Mouse (Mus musculus) cerebellum, postnatal 25 days (tissue): Measurements from ENCODE around the gene Bpgm.

Experiments
- DNase-seq, 2 experiments: peaks; one replicate each; pipeline ENCODE4 v3.0.0; 2021; ENCODE audit warnings: mixed read lengths in 2 of 2

Gene Bpgm

GRCm38 (mm10) chr6:34486071-34486626 is 10.1 kb downstream of the Bpgm start:
- peak in 1 of 2 experiments; percentile 28 for DNase-seq

GRCm38 (mm10) chr6:34493327-34494095 is 17.5 kb downstream of the Bpgm start:
- no peak for DNase-seq

- DNase-seq, result no peak
These were observed 19.1 kb downstream of the Bpgm start for GRCm38 (mm10) chr6:34495140-34495551.

- no peak for DNase-seq
These were observed 22.1 kb downstream of the Bpgm start for GRCm38 (mm10) chr6:34497991-34498625.

GRCm38 (mm10) chr6:34502291-34502690 is 26.3 kb downstream of the Bpgm start:
- DNase-seq, result no peak

GRCm38 (mm10) chr6:34505957-34506356 is 29.9 kb downstream of the Bpgm start:
- DNase-seq, result no peak

- no peak for DNase-seq
These were observed 31.6 kb downstream of the Bpgm start for GRCm38 (mm10) chr6:34507581-34507980.

- DNase-seq, result no peak
These were observed 32.0 kb downstream of the Bpgm start for GRCm38 (mm10) chr6:34508016-34508415.

GRCm38 (mm10) chr6:34510277-34510676 is 34.3 kb downstream of the Bpgm start:
- no peak for DNase-seq

GRCm38 (mm10) chr6:34511410-34511809 is 35.4 kb downstream of the Bpgm start:
- peak; percentile 17 to 25 for DNase-seq

GRCm38 (mm10) chr6:34512741-34513140 is 36.7 kb downstream of the Bpgm start:
- no peak for DNase-seq

- no peak for DNase-seq
These were observed 38.6 kb downstream of the Bpgm start for GRCm38 (mm10) chr6:34514655-34515054.

- peak in 1 of 2 experiments; percentile 17 for DNase-seq
These were observed 39.2 kb downstream of the Bpgm start for GRCm38 (mm10) chr6:34515098-34515782.

- DNase-seq, result no peak
These were observed 39.7 kb downstream of the Bpgm start for GRCm38 (mm10) chr6:34515783-34516099.

GRCm38 (mm10) chr6:34517750-34518149 is 41.7 kb downstream of the Bpgm start:
- DNase-seq, result no peak

- no peak for DNase-seq
These were observed 43.1 kb downstream of the Bpgm start for GRCm38 (mm10) chr6:34519087-34519486.

- DNase-seq, result no peak
These were observed 44.5 kb downstream of the Bpgm start for GRCm38 (mm10) chr6:34520491-34520890.

GRCm38 (mm10) chr6:34520912-34521311 is 44.9 kb downstream of the Bpgm start:
- no peak for DNase-seq

- DNase-seq, result no peak
These were observed 47.5 kb downstream of the Bpgm start for GRCm38 (mm10) chr6:34523476-34523875.

- DNase-seq, result no peak
These were observed 49.5 kb downstream of the Bpgm start for GRCm38 (mm10) chr6:34525499-34525924.

GRCm38 (mm10) chr6:34525927-34526326 is 49.9 kb downstream of the Bpgm start:
- DNase-seq, result no peak

GRCm38 (mm10) chr6:34526389-34526788 is 50.4 kb downstream of the Bpgm start:
- DNase-seq, result no peak

- no peak for DNase-seq
These were observed 52.1 kb downstream of the Bpgm start for GRCm38 (mm10) chr6:34528131-34528530.

- no peak for DNase-seq
These were observed 54.0 kb downstream of the Bpgm start for GRCm38 (mm10) chr6:34529992-34530391.
